Mouse (Mus musculus) neural tube, embryonic 15.5 days (tissue): ENCODE measurements at regions not wholly inside any gene's neighbourhood (a gene's known extent, or its start where the extent isn't known, plus 50 kb on each side); places are given as distances from the start of the nearest gene placed in this dataset.

ENCODE experiments used
- ATAC-seq: fragments of 200-750 bp; cut with Nextera tagmentation; 2 replicates; pipeline ENCODE4 v1.8.0; 2017; ENCODE audit warnings: mild to moderate bottlenecking, moderate TSS enrichment, moderate library complexity; ENCODE audit not compliant: low FRiP score
- H3K27ac ChIP-seq: fragments of 300-500 bp; sonication (generic); replicated peaks from 2 replicates; pipeline ENCODE4 v1.5.1; 2015; ENCODE audit warnings: mild to moderate bottlenecking, inconsistent platforms
- H3K27me3 ChIP-seq: fragments of 300-500 bp; sonication (generic); replicated peaks from 2 replicates; pipeline ENCODE4 v1.6.1; 2015; ENCODE audit warnings: inconsistent platforms
- H3K36me3 ChIP-seq: fragments of 300-500 bp; sonication (generic); 2 replicates; pipeline ENCODE4 v1.6.1; 2015; ENCODE audit warnings: inconsistent platforms
- H3K4me1 ChIP-seq: fragments of 300-500 bp; sonication (generic); 2 replicates; pipeline ENCODE4 v1.6.1; 2015; ENCODE audit warnings: inconsistent platforms
- H3K4me2 ChIP-seq: fragments of 300-500 bp; sonication (generic); 2 replicates; pipeline ENCODE4 v1.6.1; 2015; ENCODE audit warnings: inconsistent platforms, mild to moderate bottlenecking, moderate library complexity
- H3K4me3 ChIP-seq: fragments of 300-500 bp; sonication (generic); replicated peaks from 2 replicates; pipeline ENCODE4 v1.5.1; 2015; ENCODE audit warnings: mild to moderate bottlenecking, inconsistent platforms
- H3K9ac ChIP-seq: fragments of 300-500 bp; sonication (generic); replicated peaks from 2 replicates; pipeline ENCODE4 v1.6.1; 2015; ENCODE audit warnings: mild to moderate bottlenecking, inconsistent platforms
- H3K9me3 ChIP-seq: fragments of 300-500 bp; sonication (generic); replicated peaks from 2 replicates; pipeline ENCODE4 v1.6.1; 2016; ENCODE audit warnings: inconsistent platforms
- WGBS: fragments of 180-500 bp; shearing (Covaris S2); methylation state at CpG from one replicate; pipeline ENCODE4 v1.1.7; 2015; ENCODE audit warnings: mixed read lengths; 5-methylcytosine and 5-hydroxymethylcytosine counted together

GRCm38 (mm10) chr14:64580862-64581261, 476.8 kb downstream of the Prss52 start:
- Histone ChIP-seq H3K9ac (peak overlapping the region; percentile 17), H3K36me3 (no peaks in the 10 kb centered on the region), H3K27ac (peak overlapping the region; percentile 80), H3K4me1 (peaks cover 64% of the 10 kb centered on the region), H3K4me3 (no peak overlapping the region), H3K9me3 (no peaks in the 10 kb centered on the region), H3K27me3 (no peaks in the 10 kb centered on the region), H3K4me2 (peak overlapping the region; percentile 43)
- no peak for ATAC-seq
- WGBS, result 12% methylated on average over 6 of the region's 6 CpGs

- ATAC-seq, result no peak
- H3K4me1 ChIP-seq, result peaks cover 65% of the 10 kb centered on the region
- H3K4me3 ChIP-seq, result 0 out of 2 replicates have a peak overlapping the region, but pooled peaks have one; percentile 0
- no peaks in the 10 kb centered on the region for H3K36me3 ChIP-seq
- no peaks in the 10 kb centered on the region for H3K27me3 ChIP-seq
- H3K9ac ChIP-seq, result peak overlapping the region; percentile 17
- peak overlapping the region; percentile 80 for H3K27ac ChIP-seq
- no peaks in the 10 kb centered on the region for H3K9me3 ChIP-seq
- WGBS, result 8% methylated on average over 7 of the region's 7 CpGs
- H3K4me2 ChIP-seq, result peak overlapping the region; percentile 43
These were observed 477.6 kb downstream of the Prss52 start for GRCm38 (mm10) chr14:64581705-64582104.

- Histone ChIP-seq H3K4me1 (peaks cover 65% of the 10 kb centered on the region), H3K27me3 (no peaks in the 10 kb centered on the region), H3K9me3 (no peaks in the 10 kb centered on the region), H3K36me3 (no peaks in the 10 kb centered on the region), H3K4me3 (no peak overlapping the region), H3K27ac (peak overlapping the region; percentile 80), H3K9ac (0 out of 2 replicates have a peak overlapping the region, but pooled peaks have one; percentile 14), H3K4me2 (peak overlapping the region; percentile 43)
- 24% methylated on average over 4 of the region's 4 CpGs for WGBS
- ATAC-seq, result no peak
These were observed 478.7 kb downstream of the Prss52 start for GRCm38 (mm10) chr14:64582822-64583221.

- 0 out of 2 replicates have a peak overlapping the region, but pooled peaks have one; percentile 90 for H3K4me2 ChIP-seq
- H3K27me3 ChIP-seq, result no peaks in the 10 kb centered on the region
- H3K4me1 ChIP-seq, result peaks cover 59% of the 10 kb centered on the region
- H3K27ac ChIP-seq, result peak overlapping the region; percentile 100
- H3K9ac ChIP-seq, result no peak overlapping the region
- H3K4me3 ChIP-seq, result no peak overlapping the region
- no peaks in the 10 kb centered on the region for H3K9me3 ChIP-seq
- WGBS, result 39% methylated on average over 5 of the region's 5 CpGs
- H3K36me3 ChIP-seq, result no peaks in the 10 kb centered on the region
- ATAC-seq, result no peak
These were observed 480.1 kb downstream of the Prss52 start for GRCm38 (mm10) chr14:64584221-64584620.

- Histone ChIP-seq H3K36me3 (no peaks in the 10 kb centered on the region), H3K27me3 (no peaks in the 10 kb centered on the region), H3K4me2 (peak overlapping the region; percentile 90), H3K4me3 (no peak overlapping the region; the same call in 1 of the 2 replicates), H3K27ac (peak overlapping the region; percentile 100), H3K4me1 (peaks cover 51% of the 10 kb centered on the region), H3K9me3 (no peaks in the 10 kb centered on the region), H3K9ac (peak overlapping the region; percentile 96)
- no peak for ATAC-seq
- 9% methylated on average over 5 of the region's 5 CpGs for WGBS
These were observed 481.0 kb downstream of the Prss52 start for GRCm38 (mm10) chr14:64585081-64585470.

DNA sequence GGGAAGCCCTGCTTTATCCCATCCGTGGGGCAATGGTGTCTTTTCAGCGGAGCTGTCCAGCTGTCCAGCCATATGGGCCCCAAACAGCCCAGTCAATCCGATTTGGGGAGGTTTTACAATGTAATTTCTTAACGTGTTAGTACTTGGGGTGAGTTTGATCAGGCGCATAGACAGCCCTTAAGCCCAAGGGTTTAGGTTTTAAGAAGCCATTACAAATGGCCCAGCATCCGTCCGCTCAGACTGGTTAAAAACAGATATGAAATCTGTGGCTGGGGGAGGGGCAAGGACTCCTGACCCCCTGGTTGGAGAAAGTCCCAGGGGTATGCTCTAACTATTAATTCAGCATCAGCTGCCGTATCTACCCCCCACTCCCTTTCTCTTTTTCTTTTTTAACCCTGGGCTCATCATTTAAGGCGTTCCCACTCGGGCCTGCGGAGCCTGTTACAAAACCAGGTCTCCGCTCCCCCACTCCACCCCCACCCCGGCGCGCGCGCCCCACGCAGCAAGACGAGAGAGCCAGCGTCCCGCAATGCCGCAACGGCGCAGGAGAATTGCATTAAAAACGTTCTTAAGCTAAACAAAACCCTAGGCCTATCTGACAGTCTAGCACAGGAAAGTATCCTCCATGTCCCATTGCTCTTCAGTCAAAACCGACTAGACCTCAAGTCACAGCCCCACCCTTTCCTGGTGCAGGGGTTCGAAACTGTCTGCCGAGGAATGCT, 481.5 kb downstream of the Prss52 start:
- peak overlapping the region; percentile 100 for H3K27ac ChIP-seq
- H3K9ac ChIP-seq, result peak overlapping the region; percentile 96
- H3K36me3 ChIP-seq, result no peaks in the 10 kb centered on the region
- peak overlapping the region; percentile 90 for H3K4me2 ChIP-seq
- ATAC-seq, result no peak
- WGBS, result 3% methylated on average over 28 of the region's 28 CpGs
- H3K4me1 ChIP-seq, result peaks cover 45% of the 10 kb centered on the region
- H3K9me3 ChIP-seq, result no peaks in the 10 kb centered on the region
- H3K4me3 ChIP-seq, result peak overlapping the region; percentile 64
- no peaks in the 10 kb centered on the region for H3K27me3 ChIP-seq

DNA sequence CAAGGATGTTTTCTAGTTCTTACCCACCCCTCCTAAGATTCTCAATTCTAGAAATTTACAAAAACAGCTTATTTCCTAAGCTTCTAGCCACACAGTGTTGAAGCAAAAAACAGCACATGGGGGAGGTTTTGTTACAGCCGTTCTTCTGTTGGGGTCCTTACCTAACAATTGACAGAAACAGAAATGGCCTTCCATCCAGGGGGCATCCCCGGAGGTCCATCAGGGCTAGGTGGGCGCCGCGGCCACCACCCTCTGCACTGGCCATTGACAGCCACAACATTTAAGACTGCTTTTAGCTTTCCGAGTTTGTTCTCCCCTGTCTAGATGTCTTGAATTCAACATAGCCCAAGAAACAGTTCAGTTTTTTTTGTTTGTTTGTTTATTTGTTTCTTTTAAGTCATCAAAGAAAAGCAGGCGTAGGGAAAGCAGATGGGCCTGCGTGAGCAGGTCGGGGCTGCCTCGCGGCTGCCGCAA, 482.3 kb downstream of the Prss52 start:
- WGBS, result 3% methylated on average over 12 of the region's 12 CpGs
- no peaks in the 10 kb centered on the region for H3K9me3 ChIP-seq
- H3K9ac ChIP-seq, result peak overlapping the region; percentile 96
- peaks cover 39% of the 10 kb centered on the region for H3K4me1 ChIP-seq
- H3K27me3 ChIP-seq, result no peaks in the 10 kb centered on the region
- peak overlapping the region; percentile 90 for H3K4me2 ChIP-seq
- no peaks in the 10 kb centered on the region for H3K36me3 ChIP-seq
- ATAC-seq, result no peak
- H3K4me3 ChIP-seq, result peak overlapping the region; percentile 64
- peak overlapping the region; percentile 100 for H3K27ac ChIP-seq

GRCm38 (mm10) chr14:64586860-64587698, 483.0 kb downstream of the Prss52 start:
- WGBS, result under 1% methylated on average over 40 of the region's 58 CpGs
- no peaks in the 10 kb centered on the region for H3K36me3 ChIP-seq
- no peaks in the 10 kb centered on the region for H3K9me3 ChIP-seq
- peak overlapping the region; percentile 90 for H3K4me2 ChIP-seq
- peaks cover 35% of the 10 kb centered on the region for H3K4me1 ChIP-seq
- no peaks in the 10 kb centered on the region for H3K27me3 ChIP-seq
- ATAC-seq, result peak; percentile 81
- H3K9ac ChIP-seq, result peak overlapping the region; percentile 96
- peak overlapping the region; percentile 64 for H3K4me3 ChIP-seq
- H3K27ac ChIP-seq, result peak overlapping the region; percentile 100

- under 1% methylated on average over 39 of the region's 40 CpGs for WGBS
- Histone ChIP-seq H3K9ac (peak overlapping the region; percentile 96), H3K27ac (peak overlapping the region; percentile 100), H3K4me2 (peak overlapping the region; percentile 90), H3K36me3 (no peaks in the 10 kb centered on the region), H3K4me3 (peak overlapping the region; percentile 64), H3K4me1 (peaks cover 32% of the 10 kb centered on the region), H3K27me3 (no peaks in the 10 kb centered on the region), H3K9me3 (no peaks in the 10 kb centered on the region)
- peak; percentile 77 for ATAC-seq
These were observed 483.8 kb downstream of the Prss52 start for GRCm38 (mm10) chr14:64587699-64588434.

DNA sequence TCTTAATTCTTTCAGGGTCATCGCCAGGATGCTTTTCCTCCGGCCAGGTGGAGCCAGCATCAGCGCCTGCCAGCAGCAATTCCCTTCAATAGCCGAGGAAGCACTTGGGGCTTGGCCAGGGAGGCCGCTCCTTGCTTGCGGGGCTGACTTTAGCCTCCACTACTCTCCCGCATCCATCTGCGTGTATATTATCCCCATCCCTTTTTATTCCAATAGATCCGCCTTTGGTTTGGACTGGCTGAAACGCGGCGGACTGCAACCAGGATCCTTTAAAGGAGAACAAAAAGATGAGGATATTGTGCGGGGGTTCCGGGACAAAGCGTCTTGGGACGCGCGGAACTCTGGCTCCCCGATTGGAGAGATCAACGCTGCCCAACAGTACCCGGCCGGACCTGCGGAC, 484.5 kb downstream of the Prss52 start:
- Histone ChIP-seq H3K4me3 (peak overlapping the region; percentile 64), H3K9ac (peak overlapping the region; percentile 96), H3K27me3 (no peaks in the 10 kb centered on the region), H3K27ac (peak overlapping the region; percentile 100), H3K4me1 (peaks cover 28% of the 10 kb centered on the region), H3K9me3 (no peaks in the 10 kb centered on the region), H3K4me2 (peak overlapping the region; percentile 90), H3K36me3 (no peaks in the 10 kb centered on the region)
- under 1% methylated on average over 23 of the region's 23 CpGs for WGBS
- ATAC-seq, result no peak

GRCm38 (mm10) chr14:64589126-64589525, 485.0 kb downstream of the Prss52 start:
- H3K9me3 ChIP-seq, result no peaks in the 10 kb centered on the region
- WGBS, result 0% methylated on average over 2 of the region's 2 CpGs
- ATAC-seq, result no peak

More at GRCm38 (mm10) chr14:64589126-64589525, 485.0 kb downstream of the Prss52 start:
- Histone ChIP-seq H3K4me3 (peak overlapping the region; percentile 64), H3K4me1 (peaks cover 30% of the 10 kb centered on the region), H3K4me2 (peak overlapping the region; percentile 90), H3K27me3 (no peaks in the 10 kb centered on the region), H3K9ac (peak overlapping the region; percentile 96), H3K36me3 (no peaks in the 10 kb centered on the region), H3K27ac (peak overlapping the region; percentile 100)
